Mouse (Mus musculus): ENCODE data around the gene Lrrc8d.

Gene Lrrc8d

DNA sequence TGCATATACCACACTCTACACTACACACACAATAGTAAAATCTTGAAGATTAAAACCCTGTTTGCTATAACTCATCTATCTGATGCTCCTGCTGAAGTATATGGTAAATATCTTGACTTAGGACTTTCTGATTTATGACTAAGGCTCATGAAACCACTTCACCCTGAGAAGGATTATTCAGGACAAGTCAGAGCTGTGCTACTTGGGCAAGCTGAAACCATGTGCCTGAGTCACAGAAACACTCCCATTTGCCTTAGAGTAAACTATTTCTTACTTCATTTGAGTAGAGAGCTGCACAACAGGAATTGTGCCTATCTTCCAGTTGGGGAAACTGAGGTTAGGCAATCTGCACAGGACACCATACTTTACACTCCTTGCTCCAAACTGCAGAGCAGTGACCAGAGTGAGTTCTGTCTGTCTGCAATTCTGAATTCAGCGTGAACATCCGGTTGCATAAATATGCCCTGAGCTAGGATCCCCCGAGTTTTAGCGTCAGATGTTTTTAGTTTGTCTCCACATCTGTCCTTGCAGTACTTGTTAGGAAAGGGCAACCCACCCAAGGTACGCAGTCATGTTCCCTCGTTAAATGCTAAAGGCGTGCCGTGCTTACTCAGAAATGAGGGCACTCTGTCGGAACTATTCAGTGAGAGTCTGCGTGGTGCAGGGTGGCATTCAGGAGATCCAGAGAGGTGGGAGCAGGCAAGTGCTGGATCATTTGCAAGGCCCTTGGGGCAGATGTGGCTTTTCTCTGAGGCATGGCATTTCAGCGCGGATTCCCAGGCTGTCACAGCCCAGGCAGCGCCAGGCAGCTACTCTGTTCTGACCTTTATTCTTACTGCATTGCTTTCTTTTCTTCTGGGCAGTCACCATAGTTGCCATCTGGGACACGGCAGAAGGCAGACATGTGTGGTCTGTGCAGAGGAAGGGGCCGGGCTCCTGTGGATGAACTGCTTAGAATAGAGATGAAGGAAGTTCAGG, 123.0 kb downstream of the Lrrc8d start:
- no peaks in the 10 kb centered on the region for H3K27me3 ChIP-seq (ENCODE audit: control insufficient read depth, insufficient read depth, low read length, poor library complexity, severe bottlenecking)
- H3K36me3 ChIP-seq (ENCODE audit: control insufficient read depth, insufficient read depth, low read length, poor library complexity, severe bottlenecking): no peaks in the 10 kb centered on the region
- DNase-seq (ENCODE audit: low read depth, low spot score): no peak

DNA sequence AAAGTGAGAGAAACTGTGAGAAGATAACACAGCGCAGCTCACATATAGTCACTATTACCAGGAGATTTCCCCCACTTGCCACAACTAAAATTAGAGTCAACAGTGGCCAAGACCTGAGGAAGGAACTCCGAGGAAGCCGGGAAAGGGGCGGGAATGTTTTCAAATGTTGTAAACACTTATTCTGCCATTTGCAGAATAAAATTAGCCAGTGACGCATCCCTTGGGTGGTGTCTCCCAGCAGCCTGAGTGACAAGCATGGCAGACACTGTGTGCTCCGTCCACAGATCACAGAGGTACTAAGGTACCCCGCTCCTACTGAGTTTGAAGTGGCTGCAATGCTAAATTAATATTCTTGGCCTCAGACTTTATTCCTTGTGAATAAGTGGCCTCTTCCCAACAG, 124.5 kb downstream of the Lrrc8d start:
- no peak for DNase-seq (ENCODE audit: low read depth, low spot score)

DNA sequence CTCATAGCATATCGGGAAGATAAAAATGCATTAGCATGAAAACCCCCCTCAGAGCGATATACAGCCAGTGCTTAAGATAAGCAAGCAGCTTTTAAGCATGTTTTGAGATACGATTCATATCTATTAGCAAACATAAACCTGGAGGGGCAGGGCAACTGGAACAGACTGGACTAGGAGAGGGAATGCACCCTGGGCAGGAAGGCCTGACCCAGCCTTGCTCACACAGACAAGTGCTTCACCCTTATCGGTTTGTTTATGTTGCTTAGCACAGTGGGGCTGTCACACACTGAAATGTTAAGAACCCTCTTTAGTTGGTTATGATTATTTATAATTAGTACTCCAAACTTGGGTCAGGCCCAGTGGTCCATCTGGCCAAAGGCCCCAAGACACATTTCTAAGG, 125.1 kb downstream of the Lrrc8d start:
- Histone ChIP-seq H3K27me3 (ENCODE audit: control insufficient read depth, insufficient read depth, low read length, poor library complexity, severe bottlenecking) (no peaks in the 10 kb centered on the region), H3K36me3 (ENCODE audit: control insufficient read depth, insufficient read depth, low read length, poor library complexity, severe bottlenecking) (no peaks in the 10 kb centered on the region)
- no peak for DNase-seq (ENCODE audit: low read depth, low spot score)

More for the DNA sequence above, 124.5 kb downstream of the Lrrc8d start:
- Histone ChIP-seq H3K36me3 (ENCODE audit: control insufficient read depth, insufficient read depth, low read length, poor library complexity, severe bottlenecking) (no peaks in the 10 kb centered on the region), H3K27me3 (ENCODE audit: control insufficient read depth, insufficient read depth, low read length, poor library complexity, severe bottlenecking) (no peaks in the 10 kb centered on the region)

DNA sequence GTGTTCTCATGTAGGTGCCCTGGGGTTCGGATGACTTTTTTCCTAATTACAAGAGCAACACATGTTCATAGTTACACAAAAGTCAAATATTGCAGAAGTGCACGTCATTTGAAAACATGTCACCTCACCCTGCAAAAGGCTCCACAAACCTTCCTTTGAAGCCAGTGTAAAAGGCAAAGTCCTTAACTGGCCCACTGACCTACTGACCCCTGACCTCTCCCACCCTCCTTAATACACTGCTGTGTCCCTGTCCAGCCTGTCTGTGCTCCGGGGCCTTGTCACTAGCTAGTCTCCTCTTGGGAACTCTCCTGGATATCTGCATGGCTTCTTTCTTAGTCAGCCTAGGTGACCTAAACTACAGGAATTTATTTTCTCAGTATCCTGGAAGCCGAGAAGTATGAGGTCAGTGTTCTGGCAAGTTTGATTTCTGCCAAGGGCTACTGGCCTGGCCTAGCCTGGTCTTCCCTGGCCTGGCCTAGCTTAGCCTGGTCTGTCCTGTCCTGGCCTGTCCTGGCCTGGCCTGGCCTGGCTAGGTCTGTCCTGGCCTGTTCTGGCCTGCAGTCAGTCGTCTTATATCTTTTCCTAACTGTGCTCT, 127.2 kb downstream of the Lrrc8d start:
- no peaks in the 10 kb centered on the region for H3K36me3 ChIP-seq (ENCODE audit: control insufficient read depth, insufficient read depth, low read length, poor library complexity, severe bottlenecking)
- no peak for DNase-seq (ENCODE audit: low read depth, low spot score)

DNA sequence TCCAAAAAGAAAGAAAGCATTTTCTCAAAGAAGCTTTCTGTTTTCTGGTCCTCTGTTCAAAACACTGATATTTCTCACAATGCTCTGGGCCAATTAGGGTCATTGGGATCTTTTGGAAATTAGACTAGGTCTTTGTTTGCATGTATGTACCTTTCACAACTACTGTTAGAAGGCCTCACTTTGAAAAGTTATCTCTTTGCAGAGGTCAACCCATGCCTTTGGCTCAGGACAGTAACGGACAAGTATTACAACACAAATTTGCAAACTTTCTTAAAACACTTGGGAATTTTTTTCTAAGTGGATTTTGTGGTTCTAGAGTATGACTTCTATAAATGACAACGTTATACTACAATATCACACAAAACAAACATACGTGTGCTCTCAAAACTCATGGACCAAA, 128.3 kb downstream of the Lrrc8d start:
- DNase-seq (ENCODE audit: low read depth, low spot score): no peak
- H3K36me3 ChIP-seq (ENCODE audit: control insufficient read depth, insufficient read depth, low read length, poor library complexity, severe bottlenecking): no peaks in the 10 kb centered on the region
- H3K27me3 ChIP-seq (ENCODE audit: control insufficient read depth, insufficient read depth, low read length, poor library complexity, severe bottlenecking): no peaks in the 10 kb centered on the region

More for the DNA sequence above, 127.2 kb downstream of the Lrrc8d start:
- no peaks in the 10 kb centered on the region for H3K27me3 ChIP-seq (ENCODE audit: control insufficient read depth, insufficient read depth, low read length, poor library complexity, severe bottlenecking)

DNA sequence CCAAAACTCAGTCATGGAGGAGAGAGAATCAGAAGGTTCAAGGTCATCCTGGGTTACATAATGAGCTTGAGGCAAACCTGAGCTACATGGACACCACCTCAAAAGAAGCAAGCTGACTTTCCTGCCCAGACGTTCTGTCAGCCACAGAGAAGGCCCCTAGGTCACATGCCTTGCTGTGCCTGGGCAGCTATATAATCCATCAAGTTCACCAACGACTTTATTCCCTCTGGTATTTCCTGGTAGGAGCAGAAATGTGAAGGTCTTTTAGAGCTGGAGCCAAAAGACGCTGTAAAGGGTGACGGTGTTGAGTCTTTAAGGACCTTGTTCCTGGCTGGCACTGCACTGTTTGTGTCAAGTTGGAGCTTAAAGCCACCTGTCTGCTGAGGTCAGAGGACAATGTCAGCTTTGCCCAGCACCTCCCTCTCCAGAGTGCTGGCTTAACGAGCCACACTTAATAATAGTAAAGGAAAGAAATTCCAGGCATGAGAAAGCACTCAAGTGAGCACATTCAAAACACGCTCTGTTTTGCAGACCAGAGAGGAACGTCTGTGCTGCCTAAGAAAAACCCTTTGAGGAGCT, 129.3 kb downstream of the Lrrc8d start:
- Histone ChIP-seq H3K36me3 (ENCODE audit: control insufficient read depth, insufficient read depth, low read length, poor library complexity, severe bottlenecking) (no peaks in the 10 kb centered on the region), H3K27me3 (ENCODE audit: control insufficient read depth, insufficient read depth, low read length, poor library complexity, severe bottlenecking) (no peaks in the 10 kb centered on the region)
- DNase-seq (ENCODE audit: low read depth, low spot score): no peak

DNA sequence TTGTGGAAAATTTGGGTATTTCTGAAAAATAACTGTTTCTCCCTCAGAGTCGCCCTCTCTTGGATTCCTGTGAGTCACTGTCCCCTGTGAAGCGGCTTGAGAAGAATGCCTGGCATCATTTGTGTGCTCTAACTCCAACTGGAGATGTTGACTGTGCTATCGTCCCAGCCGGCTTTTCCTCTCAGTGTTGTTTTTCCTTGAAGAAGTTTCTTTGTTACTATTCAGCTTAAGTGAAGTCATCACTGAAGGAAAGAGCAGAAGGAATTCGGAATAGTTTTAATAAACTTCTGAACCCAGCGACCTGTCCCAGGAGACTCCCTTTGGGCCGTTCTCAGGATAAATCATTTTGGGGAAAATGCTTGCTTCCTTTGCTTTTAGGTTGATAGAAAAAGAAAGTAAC, 132.4 kb downstream of the Lrrc8d start:
- Histone ChIP-seq H3K27me3 (ENCODE audit: control insufficient read depth, insufficient read depth, low read length, poor library complexity, severe bottlenecking) (no peaks in the 10 kb centered on the region), H3K36me3 (ENCODE audit: control insufficient read depth, insufficient read depth, low read length, poor library complexity, severe bottlenecking) (no peaks in the 10 kb centered on the region)
- no peak for DNase-seq (ENCODE audit: low read depth, low spot score)

DNA sequence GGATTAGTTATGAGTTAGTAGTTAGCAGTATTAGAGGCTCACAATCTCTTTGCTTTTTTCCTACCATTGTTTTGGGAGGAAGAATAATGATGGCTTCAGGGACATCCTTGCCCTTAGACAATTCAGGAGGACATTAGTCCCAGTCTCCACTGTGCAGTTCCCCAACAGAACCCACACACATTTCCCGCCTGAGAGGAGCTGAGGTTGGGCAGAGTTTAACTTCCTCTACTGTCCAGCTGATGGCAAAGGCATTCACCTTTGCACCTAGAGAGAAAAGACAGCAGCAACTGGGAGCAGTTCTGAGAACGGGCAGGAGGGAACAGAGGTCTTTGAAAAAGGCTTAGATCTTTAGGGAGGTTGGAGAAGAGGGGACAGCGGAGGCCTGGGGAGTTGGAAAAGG, 134.2 kb downstream of the Lrrc8d start:
- H3K27me3 ChIP-seq (ENCODE audit: control insufficient read depth, insufficient read depth, low read length, poor library complexity, severe bottlenecking): no peaks in the 10 kb centered on the region
- no peak for DNase-seq (ENCODE audit: low read depth, low spot score)
- H3K36me3 ChIP-seq (ENCODE audit: control insufficient read depth, insufficient read depth, low read length, poor library complexity, severe bottlenecking): no peaks in the 10 kb centered on the region

DNA sequence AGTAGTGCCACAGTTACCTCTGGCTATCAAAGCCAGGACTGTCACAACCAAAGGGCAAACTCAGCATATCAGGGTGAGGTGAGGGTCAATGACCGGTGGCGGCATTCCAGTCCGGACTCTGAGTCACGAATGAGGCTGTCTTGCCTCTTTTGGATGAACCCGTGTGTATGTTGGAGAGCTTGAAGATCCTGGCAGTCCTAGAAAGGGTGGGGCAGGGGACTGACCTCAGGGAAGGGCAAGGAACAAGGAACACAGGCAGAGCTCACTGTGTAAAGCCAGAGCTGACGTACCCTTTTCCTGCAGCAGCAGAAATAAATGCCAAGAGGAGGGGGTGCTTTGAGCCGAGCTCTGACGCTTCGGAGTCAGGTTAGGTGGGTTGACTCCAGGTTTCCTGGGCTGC, 136.2 kb downstream of the Lrrc8d start:
- DNase-seq (ENCODE audit: low read depth, low spot score): no peak
- H3K36me3 ChIP-seq (ENCODE audit: control insufficient read depth, insufficient read depth, low read length, poor library complexity, severe bottlenecking): no peaks in the 10 kb centered on the region
- H3K27me3 ChIP-seq (ENCODE audit: control insufficient read depth, insufficient read depth, low read length, poor library complexity, severe bottlenecking): no peaks in the 10 kb centered on the region

DNA sequence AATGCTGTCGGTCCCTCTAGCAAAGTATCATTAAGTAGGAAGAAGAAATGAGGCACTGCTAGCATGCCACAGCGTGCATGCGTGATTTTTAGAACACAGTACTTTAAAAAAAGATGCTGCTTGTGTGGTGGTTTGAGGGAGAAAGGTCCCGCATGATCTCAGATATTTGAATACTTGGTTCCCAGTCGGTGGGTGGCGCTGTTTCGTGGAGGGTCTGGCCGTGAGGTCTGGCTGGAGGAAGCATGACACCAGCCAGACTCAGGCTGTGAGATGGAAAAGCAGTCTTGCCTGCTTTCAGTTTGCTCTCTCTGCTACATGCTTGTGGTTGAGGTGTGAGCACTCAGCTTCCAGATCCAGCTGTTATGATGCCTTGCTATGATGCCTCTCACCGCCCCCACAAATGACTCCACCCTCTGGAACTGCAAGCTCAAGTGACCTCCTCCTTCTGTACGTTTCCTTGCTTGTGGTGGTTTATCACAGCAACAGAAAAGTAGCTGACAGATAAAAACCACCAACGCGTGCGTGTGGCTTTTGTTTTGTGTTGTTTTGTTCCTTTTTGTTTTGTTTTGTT, 140.1 kb downstream of the Lrrc8d start:
- no peaks in the 10 kb centered on the region for H3K27me3 ChIP-seq (ENCODE audit: control insufficient read depth, insufficient read depth, low read length, poor library complexity, severe bottlenecking)
- no peak for DNase-seq (ENCODE audit: low read depth, low spot score)
- H3K36me3 ChIP-seq (ENCODE audit: control insufficient read depth, insufficient read depth, low read length, poor library complexity, severe bottlenecking): no peaks in the 10 kb centered on the region

DNA sequence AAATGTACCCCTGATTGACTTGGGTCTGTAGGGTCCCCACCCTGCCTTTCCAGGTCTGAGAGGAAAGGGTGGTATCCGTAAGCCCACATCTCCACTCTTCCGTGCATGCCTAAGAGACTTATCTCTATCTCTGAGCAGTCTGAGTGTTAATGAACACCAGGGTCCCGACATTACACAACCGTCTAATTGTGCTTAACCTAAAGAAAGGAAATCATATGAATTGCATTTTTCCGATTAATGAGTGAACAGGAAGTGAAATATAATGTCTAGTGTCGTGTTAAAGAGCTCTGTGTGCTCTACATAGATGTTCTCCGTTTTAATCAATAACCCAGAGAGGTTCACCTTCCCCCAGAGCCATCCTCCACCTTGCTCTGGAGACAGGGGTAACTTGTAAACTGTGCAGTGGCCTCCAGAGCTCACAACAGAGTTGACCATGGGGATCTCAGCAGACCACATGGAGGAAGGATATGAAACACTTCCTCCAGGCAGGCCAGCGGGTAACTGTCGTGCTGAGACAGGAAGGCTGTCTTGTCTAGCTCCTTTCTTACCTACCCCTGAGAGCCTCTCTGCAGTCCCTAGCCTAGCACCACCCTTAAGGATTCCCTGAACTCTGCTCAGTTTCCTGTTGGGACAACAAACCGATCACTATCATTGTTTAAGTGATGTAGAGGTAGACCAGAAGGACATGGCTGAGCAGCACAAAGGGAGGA, 144.4 kb downstream of the Lrrc8d start:
- DNase-seq (ENCODE audit: low read depth, low spot score): peak; percentile 17
- Histone ChIP-seq H3K36me3 (ENCODE audit: control insufficient read depth, insufficient read depth, low read length, poor library complexity, severe bottlenecking) (no peaks in the 10 kb centered on the region), H3K27me3 (ENCODE audit: control insufficient read depth, insufficient read depth, low read length, poor library complexity, severe bottlenecking) (no peaks in the 10 kb centered on the region)

DNA sequence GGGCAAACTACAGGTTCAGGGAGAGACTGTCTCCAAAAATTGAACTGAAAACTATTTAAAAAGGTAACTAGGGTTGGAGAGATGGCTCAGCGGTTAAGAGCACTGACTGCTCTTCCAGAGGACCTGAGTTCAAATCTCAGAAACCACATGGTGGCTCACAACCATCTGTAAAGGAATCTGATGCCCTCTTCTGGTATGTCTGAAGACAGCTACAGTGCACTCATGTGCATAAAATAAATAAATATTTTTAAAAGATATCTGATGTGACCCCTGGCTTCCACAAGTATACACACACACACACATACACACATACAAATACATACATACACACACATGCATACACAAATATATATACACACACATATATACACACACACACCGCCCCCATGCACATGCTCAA, 145.3 kb downstream of the Lrrc8d start:
- Histone ChIP-seq H3K27me3 (ENCODE audit: control insufficient read depth, insufficient read depth, low read length, poor library complexity, severe bottlenecking) (no peaks in the 10 kb centered on the region), H3K36me3 (ENCODE audit: control insufficient read depth, insufficient read depth, low read length, poor library complexity, severe bottlenecking) (no peaks in the 10 kb centered on the region)
- no peak for DNase-seq (ENCODE audit: low read depth, low spot score)

DNA sequence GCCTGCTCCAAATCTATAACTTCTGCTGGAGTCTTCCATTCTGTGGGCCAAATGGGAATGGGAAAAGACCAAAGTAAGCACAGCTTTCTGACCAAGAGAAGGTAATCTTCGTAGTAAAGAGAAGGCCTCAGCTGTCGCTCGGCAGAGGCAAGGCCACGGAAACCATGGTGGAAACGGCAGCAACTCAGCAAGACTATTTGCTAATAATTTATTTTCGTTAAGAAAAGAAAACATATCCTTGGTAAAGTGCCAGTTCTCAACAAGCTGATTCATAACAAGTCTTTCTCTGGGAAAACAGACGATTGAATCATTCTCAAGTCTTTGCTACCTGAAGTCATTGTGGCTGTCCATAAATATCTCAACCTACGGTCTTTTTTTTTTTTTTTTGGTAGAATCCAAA, 148.0 kb downstream of the Lrrc8d start:
- no peak for DNase-seq (ENCODE audit: low read depth, low spot score)
- no peaks in the 10 kb centered on the region for H3K27me3 ChIP-seq (ENCODE audit: control insufficient read depth, insufficient read depth, low read length, poor library complexity, severe bottlenecking)
- H3K36me3 ChIP-seq (ENCODE audit: control insufficient read depth, insufficient read depth, low read length, poor library complexity, severe bottlenecking): no peaks in the 10 kb centered on the region

DNA sequence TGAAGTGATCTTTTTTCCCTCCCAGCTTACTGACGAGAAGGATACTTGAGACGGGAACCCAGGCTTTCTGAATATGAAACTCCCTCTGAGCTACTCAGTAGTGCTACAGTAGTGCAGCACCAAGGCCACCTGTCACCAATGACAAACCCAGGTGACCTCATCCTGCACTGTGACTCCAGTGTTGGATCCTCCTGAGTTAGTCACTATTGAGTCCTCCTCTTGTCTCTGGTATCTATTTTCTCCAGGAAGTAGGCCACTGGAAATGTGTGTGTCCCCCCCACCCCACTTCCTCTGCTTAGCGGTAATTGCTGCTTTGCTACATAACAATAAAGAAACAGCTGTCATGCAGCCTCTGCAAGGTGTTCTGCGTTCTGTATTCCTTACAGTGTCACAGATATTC, 149.5 kb downstream of the Lrrc8d start:
- DNase-seq (ENCODE audit: low read depth, low spot score): no peak
- no peaks in the 10 kb centered on the region for H3K36me3 ChIP-seq (ENCODE audit: control insufficient read depth, insufficient read depth, low read length, poor library complexity, severe bottlenecking)
- H3K27me3 ChIP-seq (ENCODE audit: control insufficient read depth, insufficient read depth, low read length, poor library complexity, severe bottlenecking): no peaks in the 10 kb centered on the region
